Mouse (Mus musculus) stomach, embryonic 16.5 days (tissue): ENCODE data around the gene Ccdc85a. TPM values are rescaled to one million over a fixed set of nuclear protein-coding genes. Genes with fewer than 3 reads are reported as not detected.
A peak's percentile ranks its signal among the peaks of the same experiment; 100 is the strongest.
"Not testable (repeated sequence)": the region's sequence is repeated elsewhere in the genome, so short reads cannot be mapped to it uniquely, and the experiment has no call there.

ENCODE experiments used
- ATAC-seq: fragments of 200-750 bp; cut with Nextera tagmentation; 2 replicates; pipeline ENCODE4 v1.8.0; 2017; ENCODE audit warnings: moderate number of reproducible peaks, moderate TSS enrichment; ENCODE audit not compliant: insufficient read depth, low FRiP score
- H3K27ac ChIP-seq: fragments of 300-500 bp; sonication (generic); 2 replicates; pipeline ENCODE4 v1.5.1; 2014; ENCODE audit warnings: low read length
- H3K27me3 ChIP-seq: fragments of 300-500 bp; sonication (generic); 2 replicates; pipeline ENCODE4 v1.6.1; 2014; ENCODE audit warnings: low read length, control low read depth, mixed read lengths; ENCODE audit not compliant: control insufficient read depth, insufficient read depth
- H3K36me3 ChIP-seq: fragments of 300-500 bp; sonication (generic); 2 replicates; pipeline ENCODE4 v1.6.1; 2014; ENCODE audit warnings: low read length; ENCODE audit not compliant: control insufficient read depth, insufficient read depth
- H3K4me1 ChIP-seq: fragments of 300-500 bp; sonication (generic); 2 replicates; pipeline ENCODE4 v1.6.1; 2014; ENCODE audit warnings: low read length, control low read depth, mixed read lengths; ENCODE audit not compliant: control insufficient read depth, insufficient read depth
- H3K4me2 ChIP-seq: fragments of 300-500 bp; sonication (generic); 2 replicates; pipeline ENCODE4 v1.6.1; 2014; ENCODE audit warnings: low read depth, low read length, mixed read lengths
- H3K4me3 ChIP-seq: fragments of 300-500 bp; sonication (generic); replicated peaks from 2 replicates; pipeline ENCODE4 v1.5.1; 2014; ENCODE audit warnings: mild to moderate bottlenecking, low read length
- H3K9ac ChIP-seq: fragments of 300-500 bp; sonication (generic); 2 replicates; pipeline ENCODE4 v1.6.1; 2014; ENCODE audit warnings: low read length
- H3K9me3 ChIP-seq: fragments of 300-500 bp; sonication (generic); replicated peaks from 2 replicates; pipeline ENCODE4 v1.6.1; 2016; ENCODE audit warnings: low read length, control low read depth; ENCODE audit not compliant: control insufficient read depth
- WGBS: fragments of 180-500 bp; shearing (Covaris S2); extraction: QIAGEN DNeasy Blood & Tissue Kit; methylation state at CpG from one replicate; pipeline ENCODE4 v1.1.7; 2014; 5-methylcytosine and 5-hydroxymethylcytosine counted together
- polyA plus RNA-seq: library from polyadenylated mRNA; unstranded; fragments of >200 nt; fragmentation: Nextera tagmentation; extraction: Ambion mirVana; gene quantifications from 2 replicates; pipeline ENCODE4 v1.2.1, GENCODE M21; 2015

Gene Ccdc85a
- polyA plus RNA-seq, 1 experiment from 2014 or later: 1.5 TPM

- ATAC-seq: no peak
- no peaks in the 10 kb centered on the region for H3K27me3 ChIP-seq
- H3K9me3 ChIP-seq: no peaks in the 10 kb centered on the region
- H3K9ac ChIP-seq: no peak overlapping the region
- no peak overlapping the region for H3K4me2 ChIP-seq
- H3K4me1 ChIP-seq: no peaks in the 10 kb centered on the region
- H3K36me3 ChIP-seq: no peaks in the 10 kb centered on the region
- H3K4me3 ChIP-seq: no peak overlapping the region
- no peak overlapping the region for H3K27ac ChIP-seq
Observed at GRCm38 (mm10) chr11:28374636-28375035, 209.5 kb downstream of the Ccdc85a start.

- 51% methylated on average over 5 of the region's 5 CpGs for whole genome bisulfite sequencing
- not testable (repeated sequence) for H3K36me3 ChIP-seq
Observed at GRCm38 (mm10) chr11:28371381-28371780, 212.7 kb downstream of the Ccdc85a start.

GRCm38 (mm10) chr11:28365929-28366244 lies 218.2 kb downstream of the Ccdc85a start:
- H3K27me3 ChIP-seq: no peaks in the 10 kb centered on the region
- peak overlapping the region; percentile 60; the same call in 1 of the 2 replicates for H3K9ac ChIP-seq
- 69% methylated on average over 2 of the region's 2 CpGs for WGBS
- no peak for ATAC-seq
- H3K36me3 ChIP-seq: no peaks in the 10 kb centered on the region
- no peak overlapping the region; the same call in 1 of the 2 replicates for H3K4me3 ChIP-seq
- peak overlapping the region; percentile 70 for H3K4me2 ChIP-seq
- no peaks in the 10 kb centered on the region for H3K9me3 ChIP-seq
- H3K4me1 ChIP-seq: 0 out of 2 replicates have a peak, but pooled peaks cover 6% of the 10 kb centered on the region
- H3K27ac ChIP-seq: no peak overlapping the region

More at GRCm38 (mm10) chr11:28371381-28371780, 212.7 kb downstream of the Ccdc85a start:
- H3K27me3 ChIP-seq, H3K4me3 ChIP-seq, ATAC-seq, H3K9ac ChIP-seq, H3K4me1 ChIP-seq, H3K9me3 ChIP-seq, H3K4me2 ChIP-seq, H3K27ac ChIP-seq: not testable (repeated sequence)

GRCm38 (mm10) chr11:28365209-28365928 lies 218.8 kb downstream of the Ccdc85a start:
- peak; percentile 86 for ATAC-seq
- Histone ChIP-seq H3K27me3 (no peaks in the 10 kb centered on the region), H3K27ac (no peak overlapping the region), H3K4me1 (0 out of 2 replicates have a peak, but pooled peaks cover 6% of the 10 kb centered on the region), H3K9ac (peak overlapping the region; percentile 60), H3K9me3 (no peaks in the 10 kb centered on the region), H3K4me3 (peak overlapping the region; percentile 42), H3K36me3 (no peaks in the 10 kb centered on the region), H3K4me2 (peak overlapping the region; percentile 70)
- WGBS: 12% methylated on average over 26 of the region's 26 CpGs

GRCm38 (mm10) chr11:28343465-28343864 lies 240.7 kb downstream of the Ccdc85a start:
- no peak overlapping the region for H3K4me3 ChIP-seq
- no peaks in the 10 kb centered on the region for H3K36me3 ChIP-seq
- H3K27me3 ChIP-seq: no peaks in the 10 kb centered on the region
- no peak overlapping the region for H3K9ac ChIP-seq
- 79% methylated on average over 2 of the region's 2 CpGs for WGBS
- no peaks in the 10 kb centered on the region for H3K4me1 ChIP-seq
- no peak overlapping the region for H3K4me2 ChIP-seq
- no peak for ATAC-seq
- no peaks in the 10 kb centered on the region for H3K9me3 ChIP-seq
- no peak overlapping the region for H3K27ac ChIP-seq

GRCm38 (mm10) chr11:28341887-28342286 lies 242.2 kb downstream of the Ccdc85a start:
- no peak for ATAC-seq
- WGBS: 70% methylated on average over 5 of the region's 5 CpGs
- H3K27me3 ChIP-seq: no peaks in the 10 kb centered on the region
- H3K36me3 ChIP-seq: no peaks in the 10 kb centered on the region
- no peak overlapping the region for H3K27ac ChIP-seq
- no peaks in the 10 kb centered on the region for H3K9me3 ChIP-seq
- no peak overlapping the region for H3K4me3 ChIP-seq
- H3K4me2 ChIP-seq: no peak overlapping the region
- H3K9ac ChIP-seq: no peak overlapping the region
- H3K4me1 ChIP-seq: no peaks in the 10 kb centered on the region

- not testable (repeated sequence) for H3K27ac ChIP-seq, H3K27me3 ChIP-seq, H3K4me1 ChIP-seq, H3K9ac ChIP-seq, H3K4me3 ChIP-seq, H3K9me3 ChIP-seq, H3K36me3 ChIP-seq, H3K4me2 ChIP-seq, ATAC-seq
- WGBS: 91% methylated on average over 36 of the region's 45 CpGs
Observed at GRCm38 (mm10) chr11:28339224-28340150, 244.6 kb downstream of the Ccdc85a start, which contains the start of gene Gm6685. Gene Gm6685, minus strand, starts transcription at chr11:28339867.
